Mouse (Mus musculus) testis, adult 2 months (tissue): Measurements from ENCODE around the gene Etl4. TPM values are rescaled to one million over a fixed set of nuclear protein-coding genes. Genes with fewer than 3 reads are reported as not detected.
A peak's percentile ranks its signal among the peaks of the same experiment; 100 is the strongest.

Experiments used
- H3K27ac ChIP-seq: fragments of 200-500 bp; 2 replicates; pipeline ENCODE4 v1.5.1; 2012; ENCODE audit warnings: low read depth, low read length; ENCODE audit not compliant: control insufficient read depth, insufficient read depth
- H3K27me3 ChIP-seq: fragments of 200-500 bp; 2 replicates; pipeline ENCODE4 v1.6.1; 2012; ENCODE audit warnings: mild to moderate bottlenecking, low read length, moderate library complexity; ENCODE audit not compliant: control insufficient read depth, insufficient read depth
- H3K36me3 ChIP-seq: fragments of 200-500 bp; 2 replicates; pipeline ENCODE4 v1.6.1; 2012; ENCODE audit warnings: mild to moderate bottlenecking, low read length; ENCODE audit not compliant: control insufficient read depth, insufficient read depth
- H3K4me1 ChIP-seq: fragments of 200-500 bp; 2 replicates; pipeline ENCODE4 v1.6.1; 2012; ENCODE audit warnings: low read length; ENCODE audit not compliant: control insufficient read depth, insufficient read depth
- H3K4me3 ChIP-seq: fragments of 200-500 bp; 2 replicates; pipeline ENCODE4 v1.5.1; 2012; ENCODE audit warnings: low read depth, mild to moderate bottlenecking, low read length, moderate library complexity, mixed read lengths; ENCODE audit not compliant: control insufficient read depth
- CTCF ChIP-seq: fragments of 200-500 bp; IDR thresholded peaks from 2 replicates; pipeline ENCODE4 v1.5.1; 2012; ENCODE audit warnings: low read depth, mild to moderate bottlenecking, inconsistent platforms, low read length, moderate library complexity; ENCODE audit not compliant: control insufficient read depth, insufficient read depth, insufficient replicate concordance
- POLR2A ChIP-seq: fragments of 200-500 bp; IDR thresholded peaks from 2 replicates; pipeline ENCODE4 v1.6.1; 2012; ENCODE audit warnings: low read depth, mild to moderate bottlenecking, inconsistent platforms, low read length, moderate library complexity; ENCODE audit not compliant: control insufficient read depth
- polyA plus RNA-seq: library from polyadenylated mRNA; depleted of rRNA; stranded (reverse); fragments of >200 nt; gene quantifications from 2 replicates; pipeline ENCODE4 v1.2.3, GENCODE M21; 2012

Etl4 gene
- polyA plus RNA-seq, 1 experiment = 16.3 TPM

DNA sequence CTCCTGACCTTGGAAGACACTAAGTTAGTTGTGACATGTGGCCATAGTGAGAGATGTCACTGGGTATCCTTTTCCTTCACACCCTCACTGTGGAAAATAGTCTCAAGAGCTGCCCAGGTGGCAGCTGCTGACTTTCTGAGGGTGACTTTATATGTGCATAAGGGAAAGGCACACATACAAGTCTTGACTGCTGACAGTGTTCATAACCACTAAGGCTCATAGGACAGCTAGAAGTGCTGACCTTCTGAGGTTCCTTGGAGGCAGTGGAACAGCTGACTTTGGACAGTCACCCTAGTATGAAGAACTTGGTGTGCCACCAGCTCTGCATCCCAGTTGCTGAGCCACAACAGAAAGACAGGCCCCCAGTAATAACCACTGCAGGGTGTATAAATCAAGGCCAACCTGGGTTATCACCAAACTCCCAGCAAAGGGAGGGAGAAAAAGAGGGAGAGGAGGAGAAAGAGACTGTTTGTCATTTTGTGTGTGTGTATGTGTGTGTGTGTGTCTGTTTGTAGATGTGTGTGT, 855.0 kb downstream of the Etl4 start:
- no peak for TF ChIP-seq POLR2A
- no peak for TF ChIP-seq CTCF
- no peaks in the 10 kb centered on the region for H3K27me3 ChIP-seq
- no peak overlapping the region for H3K27ac ChIP-seq
- H3K36me3 ChIP-seq = no peaks in the 10 kb centered on the region
- no peak overlapping the region for H3K4me3 ChIP-seq
- H3K4me1 ChIP-seq = no peaks in the 10 kb centered on the region

DNA sequence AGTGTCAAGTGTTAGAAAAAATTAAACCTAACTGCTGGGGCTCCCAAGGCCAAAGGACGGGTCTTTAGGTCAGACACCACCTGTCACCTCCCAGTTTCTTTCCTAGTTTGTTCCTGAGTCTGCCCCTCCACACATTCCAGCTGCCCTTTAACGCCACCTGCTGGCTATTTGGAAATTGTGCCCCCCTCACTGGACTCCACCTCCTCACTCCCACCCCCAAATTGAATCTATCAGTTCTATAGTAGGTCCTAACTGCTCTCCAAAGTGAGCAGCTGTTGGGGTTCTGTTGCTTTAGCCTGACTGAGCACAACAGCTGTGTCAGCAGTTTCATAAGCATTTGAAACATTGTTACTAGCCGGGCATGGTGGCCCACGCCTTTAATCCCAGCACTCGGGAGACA, 859.1 kb downstream of the Etl4 start:
- Histone ChIP-seq H3K4me1 (no peaks in the 10 kb centered on the region), H3K27ac (no peak overlapping the region), H3K36me3 (no peaks in the 10 kb centered on the region), H3K27me3 (no peaks in the 10 kb centered on the region), H3K4me3 (no peak overlapping the region)
- TF ChIP-seq CTCF (no peak), POLR2A (no peak)

DNA sequence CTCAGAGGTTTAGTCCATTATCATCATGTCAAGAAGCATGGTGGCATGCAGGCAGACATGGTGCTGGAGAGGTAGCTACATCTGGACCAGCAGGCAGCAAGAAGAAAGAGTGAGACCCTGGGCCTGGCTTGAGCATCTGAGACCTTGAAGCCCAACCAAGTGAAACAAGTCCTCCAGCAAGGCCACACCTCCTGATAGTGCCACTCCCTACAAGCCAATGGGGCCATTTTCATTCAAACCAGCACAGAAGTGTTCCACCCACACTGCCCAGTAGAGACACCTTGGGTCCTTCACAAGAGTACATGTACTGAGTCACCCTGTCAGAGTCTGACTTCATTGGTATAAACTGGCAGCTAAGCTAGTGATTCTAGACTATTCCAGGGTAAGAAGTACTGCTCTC, 860.6 kb downstream of the Etl4 start:
- TF ChIP-seq POLR2A (no peak), CTCF (no peak)
- Histone ChIP-seq H3K27ac (no peak overlapping the region), H3K4me3 (no peak overlapping the region), H3K27me3 (no peaks in the 10 kb centered on the region), H3K36me3 (no peaks in the 10 kb centered on the region), H3K4me1 (no peaks in the 10 kb centered on the region)

DNA sequence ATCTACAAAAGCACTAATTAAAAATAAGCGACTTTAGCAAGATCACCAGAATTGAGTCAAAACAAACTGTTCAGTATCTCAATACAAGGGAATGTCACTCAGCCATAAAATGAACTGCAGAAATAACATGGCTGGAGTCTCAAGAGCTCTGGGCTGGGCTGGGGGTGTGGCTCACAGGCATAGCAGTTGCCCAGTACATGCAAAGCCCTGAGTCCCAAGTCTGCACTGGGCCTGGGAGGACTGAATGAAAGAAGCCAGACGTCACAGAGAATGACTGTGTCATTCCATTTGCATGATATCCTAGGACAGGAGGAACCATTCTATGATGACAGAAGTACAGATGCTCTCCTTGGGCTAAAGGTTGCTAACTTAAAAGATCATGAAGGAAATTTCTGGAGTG, 864.9 kb downstream of the Etl4 start:
- H3K27ac ChIP-seq = no peak overlapping the region
- TF ChIP-seq CTCF (no peak), POLR2A (no peak)

DNA sequence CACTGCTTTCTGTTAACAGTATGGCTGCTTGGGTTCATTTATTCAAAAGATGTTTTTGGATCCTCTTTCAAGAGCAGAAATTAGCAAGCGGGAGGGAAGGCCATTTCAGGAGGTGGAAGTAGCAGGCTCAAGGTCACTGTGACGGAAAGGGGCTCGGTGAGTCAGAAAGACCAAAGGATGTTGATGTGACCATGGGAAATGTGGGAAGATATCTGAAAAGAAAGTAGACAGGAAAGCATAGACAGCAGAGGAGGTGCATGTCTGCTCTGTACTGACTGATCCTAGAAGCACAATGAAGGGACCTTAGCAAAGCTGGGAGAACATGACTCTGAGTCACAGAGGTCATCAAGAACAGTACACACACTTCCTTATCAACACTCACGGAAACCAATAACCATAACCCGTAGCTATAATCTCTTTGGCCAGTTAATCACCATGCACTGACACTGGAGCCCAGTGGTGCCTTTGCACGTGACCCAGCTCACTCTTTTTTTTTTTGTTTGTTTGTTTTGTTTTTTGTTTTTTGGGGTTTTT, 866.7 kb downstream of the Etl4 start:
- no peaks in the 10 kb centered on the region for H3K27me3 ChIP-seq
- no peak for TF ChIP-seq POLR2A
- TF ChIP-seq CTCF = no peak
- H3K36me3 ChIP-seq = no peaks in the 10 kb centered on the region
- no peaks in the 10 kb centered on the region for H3K4me1 ChIP-seq
- no peak overlapping the region for H3K27ac ChIP-seq
- H3K4me3 ChIP-seq = no peak overlapping the region

More for the DNA sequence above, 864.9 kb downstream of the Etl4 start:
- H3K4me3 ChIP-seq = no peak overlapping the region
- no peaks in the 10 kb centered on the region for H3K4me1 ChIP-seq
- no peaks in the 10 kb centered on the region for H3K36me3 ChIP-seq
- no peaks in the 10 kb centered on the region for H3K27me3 ChIP-seq

DNA sequence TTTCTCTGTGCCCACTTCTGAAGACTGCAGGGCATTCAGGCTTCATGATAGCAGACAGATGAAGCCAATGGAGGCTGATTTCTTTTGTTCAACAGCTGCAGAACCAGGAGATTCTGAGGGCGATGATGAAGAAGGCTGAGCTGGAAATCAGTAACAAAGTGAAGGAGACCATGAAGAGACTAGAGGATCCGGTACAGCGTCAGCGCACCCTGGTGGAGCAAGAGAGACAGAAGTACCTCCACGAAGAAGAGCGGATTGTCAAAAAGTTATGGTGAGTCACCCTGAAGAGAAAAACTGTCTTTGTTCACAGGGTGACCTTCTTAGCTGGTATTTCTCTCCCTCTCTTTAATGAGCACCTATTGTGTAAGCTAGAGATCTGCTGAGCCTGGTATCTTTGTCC, 868.4 kb downstream of the Etl4 start:
- no peaks in the 10 kb centered on the region for H3K4me1 ChIP-seq
- H3K4me3 ChIP-seq = no peak overlapping the region
- TF ChIP-seq POLR2A (no peak), CTCF (0 out of 2 replicates have a peak, but pooled peaks have one; percentile 9)
- no peaks in the 10 kb centered on the region for H3K27me3 ChIP-seq
- no peaks in the 10 kb centered on the region for H3K36me3 ChIP-seq
- H3K27ac ChIP-seq = no peak overlapping the region

DNA sequence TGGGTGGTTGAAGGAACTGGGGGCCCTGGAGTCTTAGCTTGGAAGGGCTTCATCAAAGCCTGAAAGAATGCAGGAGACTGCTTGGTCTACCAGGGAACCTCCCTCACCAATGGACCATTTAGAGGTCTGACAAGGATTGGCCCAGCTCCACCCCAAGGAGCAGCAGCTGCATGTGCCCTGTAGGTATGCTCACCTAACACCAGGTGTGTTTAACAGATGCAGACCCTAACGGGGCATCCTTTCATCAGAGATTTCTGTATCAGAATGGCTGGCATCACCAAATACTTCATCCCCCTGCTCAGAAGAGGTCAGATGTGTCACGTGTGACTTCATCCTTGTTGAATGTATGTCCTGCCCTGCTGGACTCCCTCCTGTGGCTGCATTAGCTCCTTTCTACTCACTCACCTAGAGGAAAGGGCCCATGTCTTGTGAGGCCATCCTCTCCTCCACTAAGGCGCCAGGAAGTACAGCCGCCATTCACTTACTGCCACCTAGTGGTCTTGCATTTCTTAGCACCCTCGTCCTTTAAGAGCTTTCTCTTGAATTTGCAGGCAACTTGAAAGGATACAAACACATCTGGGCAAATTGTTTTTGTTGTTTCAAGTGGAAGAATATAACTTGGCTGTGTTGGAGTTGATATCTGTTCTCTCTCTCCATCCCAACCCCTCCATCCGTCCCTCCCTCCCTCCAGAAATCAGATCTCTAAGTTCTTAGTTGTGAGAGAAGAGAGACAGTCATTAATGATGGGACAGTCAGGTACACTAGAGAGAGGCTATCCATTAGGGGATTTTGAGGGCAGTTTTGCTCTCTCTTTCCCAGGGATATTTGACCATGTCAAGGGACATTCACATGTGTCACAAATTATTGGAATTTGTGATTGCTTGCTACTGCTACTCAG, 870.2 kb downstream of the Etl4 start:
- no peak overlapping the region for H3K27ac ChIP-seq

More for the DNA sequence above, 870.2 kb downstream of the Etl4 start:
- Histone ChIP-seq H3K27me3 (no peaks in the 10 kb centered on the region), H3K4me3 (no peak overlapping the region), H3K4me1 (no peaks in the 10 kb centered on the region), H3K36me3 (no peaks in the 10 kb centered on the region)
- TF ChIP-seq POLR2A = no peak
- TF ChIP-seq CTCF = peak; percentile 70; the same call in 1 of the 2 replicates
